Mouse (Mus musculus): ENCODE measurements around the gene Abcf3.

The Abcf3 gene

GRCm38 (mm10) chr16:20540438-20540837 lies 7.9 kb upstream of the Abcf3 start:
- DNase-seq (ENCODE audit: low spot score in 2 of 2), result no peak

- DNase-seq (ENCODE audit: low spot score in 2 of 2), result no peak
Measured at GRCm38 (mm10) chr16:20545696-20546095, 2.7 kb upstream of the Abcf3 start.

- no peak for DNase-seq (ENCODE audit: low spot score in 2 of 2)
Measured at GRCm38 (mm10) chr16:20547423-20547822, 954 bp upstream of the Abcf3 start.

- no peak for DNase-seq (ENCODE audit: low spot score in 2 of 2)
Measured at GRCm38 (mm10) chr16:20549161-20549560, 784 bp downstream of the Abcf3 start.

GRCm38 (mm10) chr16:20551691-20552090 lies 3.3 kb downstream of the Abcf3 start:
- DNase-seq (ENCODE audit: low spot score in 2 of 2), result no peak

GRCm38 (mm10) chr16:20552594-20552993 lies 4.2 kb downstream of the Abcf3 start:
- DNase-seq (ENCODE audit: low spot score in 2 of 2), result no peak

- DNase-seq (ENCODE audit: low spot score in 2 of 2), result no peak
Measured at GRCm38 (mm10) chr16:20555000-20555399, 6.6 kb downstream of the Abcf3 start.

GRCm38 (mm10) chr16:20557381-20557780 lies 9.0 kb downstream of the Abcf3 start:
- DNase-seq (ENCODE audit: low spot score in 2 of 2), result no peak

- no peak for DNase-seq (ENCODE audit: low spot score in 2 of 2)
Measured at GRCm38 (mm10) chr16:20565075-20565474, 16.7 kb downstream of the Abcf3 start.

GRCm38 (mm10) chr16:20589366-20589938 lies 41.1 kb downstream of the Abcf3 start, which contains the start of gene Vwa5b2:
TSS of gene Vwa5b2 (plus strand) at chr16:20589471.
- no peak for DNase-seq (ENCODE audit: low spot score in 2 of 2)

- no peak for DNase-seq (ENCODE audit: low spot score in 2 of 2)
Measured at GRCm38 (mm10) chr16:20589939-20590679, 41.7 kb downstream of the Abcf3 start.

- no peak for DNase-seq (ENCODE audit: low spot score in 2 of 2)
Measured at GRCm38 (mm10) chr16:20590680-20591038, 42.3 kb downstream of the Abcf3 start.

- DNase-seq (ENCODE audit: low spot score in 2 of 2), result no peak
Measured at GRCm38 (mm10) chr16:20591076-20591705, 42.8 kb downstream of the Abcf3 start.

GRCm38 (mm10) chr16:20595060-20595673 lies 46.8 kb downstream of the Abcf3 start:
- no peak for DNase-seq (ENCODE audit: low spot score in 2 of 2)

GRCm38 (mm10) chr16:20595737-20596136 lies 47.4 kb downstream of the Abcf3 start:
- DNase-seq (ENCODE audit: low spot score in 2 of 2), result no peak

GRCm38 (mm10) chr16:20596687-20597441 lies 48.5 kb downstream of the Abcf3 start:
- DNase-seq (ENCODE audit: low spot score in 2 of 2), result no peak

- no peak for DNase-seq (ENCODE audit: low spot score in 2 of 2)
Measured at GRCm38 (mm10) chr16:20600511-20600910, 52.1 kb downstream of the Abcf3 start.

GRCm38 (mm10) chr16:20604705-20605104 lies 56.3 kb downstream of the Abcf3 start:
- DNase-seq (ENCODE audit: low spot score in 2 of 2), result no peak

- DNase-seq (ENCODE audit: low spot score in 2 of 2), result peak; percentile 44 to 70
Measured at GRCm38 (mm10) chr16:20610501-20611356, 62.4 kb downstream of the Abcf3 start.

All from thymus, postnatal 10 days (tissue).